Mouse (Mus musculus) ES-Bruce4 (cell line): ENCODE measurements around the gene Phf2.

Experiments used
- CTCF ChIP-seq: IDR thresholded peaks from one replicate; pipeline ENCODE4 v1.8.1; 2011; ENCODE audit warnings: low read depth, low read length
- EP300 ChIP-seq: IDR thresholded peaks from 2 replicates; pipeline ENCODE4 v1.6.1; 2011; ENCODE audit warnings: low read depth, low read length; ENCODE audit not compliant: insufficient read depth
- POLR2A ChIP-seq: IDR thresholded peaks from one replicate; pipeline ENCODE4 v1.8.1; 2011; ENCODE audit warnings: low read length; ENCODE audit not compliant: insufficient read depth

- TF ChIP-seq POLR2A (no peak), EP300 (no peak), CTCF (no peak)
These were observed 7.4 kb downstream of the Phf2 start for GRCm38 (mm10) chr13:48863556-48863955.
